Mouse (Mus musculus) liver, embryonic 12.5 days (tissue): Measurements from ENCODE around the gene Tmem62. TPM values are rescaled to one million over a fixed set of nuclear protein-coding genes. Genes with fewer than 3 reads are reported as not detected.
"Not testable (repeated sequence)": the region's sequence is repeated elsewhere in the genome, so short reads cannot be mapped to it uniquely, and the experiment has no call there.

Source experiments
- ATAC-seq: fragments of 200-750 bp; cut with Nextera tagmentation; 2 replicates; pipeline ENCODE4 v1.8.0; 2017; ENCODE audit warnings: moderate number of reproducible peaks, mild to moderate bottlenecking, moderate library complexity
- H3K27ac ChIP-seq: fragments of 300-500 bp; sonication (generic); 2 replicates; pipeline ENCODE4 v1.5.1; 2016; ENCODE audit warnings: mild to moderate bottlenecking
- H3K27me3 ChIP-seq: fragments of 300-500 bp; sonication (generic); replicated peaks from 2 replicates; pipeline ENCODE4 v1.6.1; 2016; ENCODE audit warnings: mild to moderate bottlenecking, moderate library complexity
- H3K36me3 ChIP-seq: fragments of 300-500 bp; sonication (generic); 2 replicates; pipeline ENCODE4 v1.6.1; 2016; ENCODE audit warnings: mild to moderate bottlenecking, moderate library complexity
- H3K4me1 ChIP-seq: fragments of 300-500 bp; sonication (generic); 2 replicates; pipeline ENCODE4 v1.6.1; 2016
- H3K4me2 ChIP-seq: fragments of 300-500 bp; sonication (generic); 2 replicates; pipeline ENCODE4 v1.6.1; 2016; ENCODE audit warnings: mild to moderate bottlenecking, moderate library complexity
- H3K4me3 ChIP-seq: fragments of 300-500 bp; sonication (generic); 2 replicates; pipeline ENCODE4 v1.5.1; 2016; ENCODE audit warnings: mild to moderate bottlenecking, moderate library complexity
- H3K9ac ChIP-seq: fragments of 300-500 bp; sonication (generic); 2 replicates; pipeline ENCODE4 v1.6.1; 2016; ENCODE audit warnings: mild to moderate bottlenecking, moderate library complexity
- H3K9me3 ChIP-seq: fragments of 300-500 bp; sonication (generic); replicated peaks from 2 replicates; pipeline ENCODE4 v1.6.1; 2016; ENCODE audit warnings: mild to moderate bottlenecking, moderate library complexity
- WGBS: fragments of 180-500 bp; shearing (Covaris S2); methylation state at CpG from one replicate; pipeline ENCODE4 v1.1.7; 2016; ENCODE audit not compliant: insufficient replicate concordance; 5-methylcytosine and 5-hydroxymethylcytosine counted together
- microRNA-seq: library from miRNA; unstranded; fragments of <30 nt; microRNA quantifications from one replicate; pipeline ENCODE4, GENCODE M21; 2017
- polyA plus RNA-seq: library from polyadenylated mRNA; unstranded; fragments of >200 nt; fragmentation: Nextera tagmentation; extraction: Ambion mirVana; gene quantifications from 2 replicates; pipeline ENCODE4 v1.2.1, GENCODE M21; 2016

The Tmem62 gene
- polyA plus RNA-seq, 1 experiment from 2014 or later = 3.6 TPM

GRCm38 (mm10) chr2:121038851-121039250, 62.0 kb downstream of the Tmem62 start:
- not testable (repeated sequence) for H3K4me2 ChIP-seq, H3K4me3 ChIP-seq, H3K9ac ChIP-seq, H3K9me3 ChIP-seq, H3K27me3 ChIP-seq, ATAC-seq
- Histone ChIP-seq H3K4me1 (peaks cover 32% of the 10 kb centered on the region), H3K27ac (peak overlapping the region; percentile 71), H3K36me3 (peaks cover 15% of the 10 kb centered on the region)
- 85% methylated on average over 1 of the region's 1 CpGs for WGBS

GRCm38 (mm10) chr2:121039382-121039781, 62.6 kb downstream of the Tmem62 start:
- no peaks in the 10 kb centered on the region for H3K9me3 ChIP-seq
- peaks cover under 1% of the 10 kb centered on the region; the same call in 1 of the 2 replicates for H3K27me3 ChIP-seq
- peak overlapping the region; percentile 40; the same call in 1 of the 2 replicates for H3K27ac ChIP-seq
- no peak overlapping the region for H3K4me2 ChIP-seq
- no peak overlapping the region for H3K4me3 ChIP-seq
- peaks cover 27% of the 10 kb centered on the region for H3K4me1 ChIP-seq
- no peak for ATAC-seq
- H3K9ac ChIP-seq = no peak overlapping the region
- WGBS = 84% methylated on average over 1 of the region's 1 CpGs
- peaks cover 9% of the 10 kb centered on the region for H3K36me3 ChIP-seq

- H3K4me2 ChIP-seq = no peak overlapping the region
- WGBS = 37% methylated on average over 5 of the region's 5 CpGs
- no peak overlapping the region for H3K27ac ChIP-seq
- H3K4me1 ChIP-seq = peaks cover 19% of the 10 kb centered on the region
- no peaks in the 10 kb centered on the region for H3K36me3 ChIP-seq
- H3K9me3 ChIP-seq = no peaks in the 10 kb centered on the region
- peaks cover 3% of the 10 kb centered on the region; the same call in 1 of the 2 replicates for H3K27me3 ChIP-seq
- H3K9ac ChIP-seq = no peak overlapping the region
- H3K4me3 ChIP-seq = no peak overlapping the region
- ATAC-seq = no peak
These were observed 64.3 kb downstream of the Tmem62 start for GRCm38 (mm10) chr2:121041098-121041497.

GRCm38 (mm10) chr2:121045653-121046052, 68.8 kb downstream of the Tmem62 start:
- ATAC-seq = no peak
- Histone ChIP-seq H3K4me3 (no peak overlapping the region), H3K9me3 (no peaks in the 10 kb centered on the region), H3K4me1 (no peaks in the 10 kb centered on the region), H3K9ac (no peak overlapping the region), H3K27me3 (peaks cover 3% of the 10 kb centered on the region; the same call in 1 of the 2 replicates), H3K27ac (no peak overlapping the region), H3K4me2 (no peak overlapping the region), H3K36me3 (no peaks in the 10 kb centered on the region)
- WGBS = 73% methylated on average over 4 of the region's 4 CpGs

GRCm38 (mm10) chr2:121052176-121052575, 75.4 kb downstream of the Tmem62 start:
- 65% methylated on average over 5 of the region's 5 CpGs for WGBS

GRCm38 (mm10) chr2:121054060-121054459, 77.2 kb downstream of the Tmem62 start:
- no peak overlapping the region for H3K4me3 ChIP-seq
- no peak overlapping the region for H3K4me2 ChIP-seq
- H3K27ac ChIP-seq = no peak overlapping the region
- H3K4me1 ChIP-seq = peaks cover 26% of the 10 kb centered on the region
- H3K9me3 ChIP-seq = no peaks in the 10 kb centered on the region
- no peaks in the 10 kb centered on the region for H3K36me3 ChIP-seq
- 0 out of 2 replicates have a peak, but pooled peaks cover 3% of the 10 kb centered on the region for H3K27me3 ChIP-seq
- WGBS = 22% methylated on average over 2 of the region's 2 CpGs
- ATAC-seq = 0 out of 2 replicates have a peak, but pooled peaks have one; percentile 35
- no peak overlapping the region for H3K9ac ChIP-seq

More at GRCm38 (mm10) chr2:121052176-121052575, 75.4 kb downstream of the Tmem62 start:
- Histone ChIP-seq H3K4me2 (no peak overlapping the region), H3K27ac (no peak overlapping the region), H3K4me3 (no peak overlapping the region), H3K9me3 (no peaks in the 10 kb centered on the region), H3K4me1 (peaks cover 26% of the 10 kb centered on the region), H3K36me3 (no peaks in the 10 kb centered on the region), H3K9ac (no peak overlapping the region), H3K27me3 (0 out of 2 replicates have a peak, but pooled peaks cover 3% of the 10 kb centered on the region)
- ATAC-seq = no peak

- Histone ChIP-seq H3K9me3 (no peaks in the 10 kb centered on the region), H3K4me1 (peaks cover 26% of the 10 kb centered on the region), H3K4me2 (peak overlapping the region; percentile 17; the same call in 1 of the 2 replicates), H3K4me3 (no peak overlapping the region), H3K9ac (no peak overlapping the region; the same call in 1 of the 2 replicates), H3K36me3 (no peaks in the 10 kb centered on the region), H3K27me3 (0 out of 2 replicates have a peak, but pooled peaks cover 3% of the 10 kb centered on the region), H3K27ac (no peak overlapping the region)
- ATAC-seq = peak; percentile 95
- WGBS = 50% methylated on average over 6 of the region's 6 CpGs
These were observed 79.1 kb downstream of the Tmem62 start for GRCm38 (mm10) chr2:121055915-121056314.

Small RNA genes within 50 kb of the gene (microRNA-seq; reads per million reads assigned to microRNA genes)
- gene Gm44325 = not detected

Other genes with a start within 250 kb of the Tmem62 start
- 8.9 and 10.3 TPM in 2 replicates for gene Cdan1, start 126.9 kb upstream of the Tmem62 start, polyA plus RNA-seq
- gene Ttbk2, start 126.4 kb upstream of the Tmem62 start, polyA plus RNA-seq = 1.4 and 1.6 TPM in 2 replicates
- gene Ubr1, start 6.3 kb upstream of the Tmem62 start, polyA plus RNA-seq = 16.1 and 18.3 TPM in 2 replicates
- gene Ccndbp1, start 31.4 kb downstream of the Tmem62 start, polyA plus RNA-seq = 40.7 and 43.4 TPM in 2 replicates
- 171 and 179 TPM in 2 replicates for gene Epb42, start 60.1 kb downstream of the Tmem62 start, polyA plus RNA-seq
- gene Tgm5, start 108.8 kb downstream of the Tmem62 start, polyA plus RNA-seq = 0.05 and 0.07 TPM in 2 replicates
- gene Tgm7, start 132.8 kb downstream of the Tmem62 start, polyA plus RNA-seq = not detected in 2 replicates
- 11.2 and 11.5 TPM in 2 replicates for gene Adal, start 163.4 kb downstream of the Tmem62 start, polyA plus RNA-seq
- gene Lcmt2, start 163.6 kb downstream of the Tmem62 start, polyA plus RNA-seq = 11.8 and 12.3 TPM in 2 replicates
- gene Tubgcp4, start 193.6 kb downstream of the Tmem62 start, polyA plus RNA-seq = 37.2 and 37.8 TPM in 2 replicates
- gene Zscan29, start 194.1 kb downstream of the Tmem62 start, polyA plus RNA-seq = 4.7 and 5.1 TPM in 2 replicates